Mouse (Mus musculus) kidney, adult 2 months (tissue): Measurements from ENCODE around the gene Pds5a.

Source experiments
- CTCF ChIP-seq: fragments of 200-500 bp; conservative IDR thresholded peaks from 2 replicates; pipeline ENCODE4 v1.5.1; 2011; ENCODE audit warnings: low read depth, mild to moderate bottlenecking, control low read depth, low read length, moderate library complexity, mixed read lengths; ENCODE audit not compliant: insufficient read depth, insufficient read length
- POLR2A ChIP-seq: fragments of 200-500 bp; IDR thresholded peaks from one replicate; pipeline ENCODE4 v1.6.1; 2011; ENCODE audit warnings: low read depth, low read length, control low read depth

GRCm38 (mm10) chr5:65586291-65586690, 111.8 kb downstream of the Pds5a start:
- TF ChIP-seq CTCF (no peak), POLR2A (no peak)
